Comparison of ENCODE assay signal across 8 mouse cellular contexts in genomic region chr16:37789015-37789381, GRCm38 (mm10). TPM values are rescaled to one million over a fixed set of nuclear protein-coding genes. Genes with fewer than 3 reads are reported as not detected.
DNase-seq lines count a peak whose midpoint lies in the region; ATAC-seq and TF ChIP-seq lines count a peak whose summit lies in the region.

No protein-coding gene starts in this region.

- H3K9ac ChIP-seq in heart, embryonic 13.5 days: peak overlapping the region; percentile 70
- no peak overlapping the region for H3K9ac ChIP-seq in limb, embryonic 14.5 days (ENCODE audit: low read depth, low read length, severe bottlenecking)

- H3K36me3 ChIP-seq in heart, embryonic 13.5 days: peaks cover 59% of the 10 kb centered on the region
- peaks cover 53% of the 10 kb centered on the region for H3K36me3 ChIP-seq in limb, embryonic 14.5 days (ENCODE audit: control insufficient read depth, insufficient read depth, low read length)

- no peaks in the 10 kb centered on the region for H3K27me3 ChIP-seq in heart, embryonic 13.5 days (replicated peaks)
- no peaks in the 10 kb centered on the region for H3K27me3 ChIP-seq in limb, embryonic 14.5 days (ENCODE audit: control insufficient read depth, insufficient read depth, low read length)

- WGBS in heart, embryonic 13.5 days: 36% methylated on average over 6 of the region's 6 CpGs
- WGBS in limb, embryonic 14.5 days: 61% methylated on average over 6 of the region's 6 CpGs

- no peak overlapping the region for H3K4me3 ChIP-seq in brown adipose tissue, adult 24 weeks (ENCODE audit: insufficient read depth, low read depth, low read length)
- H3K4me3 ChIP-seq in heart, embryonic 13.5 days: no peak overlapping the region
- no peak overlapping the region for H3K4me3 ChIP-seq in limb, embryonic 14.5 days (replicated peaks; ENCODE audit: low read length)

- H3K9me3 ChIP-seq in heart, embryonic 13.5 days: no peaks in the 10 kb centered on the region
- H3K9me3 ChIP-seq in limb, embryonic 14.5 days (ENCODE audit: control insufficient read depth, low read length): no peaks in the 10 kb centered on the region

- peak; percentile 55 for DNase-seq in 3134 (ENCODE audit: extremely low read depth, insufficient read length, low spot score)
- peak; percentile 44 for DNase-seq in limb, embryonic 14.5 days (ENCODE audit: low spot score)
- DNase-seq in cerebellum, adult 11-12 months: no peak
- DNase-seq in kidney, adult 11 months: no peak
- DNase-seq in cerebellum, adult 8-10 months: no peak

- peak overlapping the region; percentile 39 for H3K4me2 ChIP-seq in heart, embryonic 13.5 days
- H3K4me2 ChIP-seq in limb, embryonic 14.5 days (replicated peaks; ENCODE audit: low read depth, low read length, severe bottlenecking): peak overlapping the region; percentile 38; the same call in 1 of the 2 replicates

- no peak for ATAC-seq in heart, embryonic 13.5 days (ENCODE audit: extremely low read depth, insufficient number of reproducible peaks, low FRiP score, low TSS enrichment)
- no peak for ATAC-seq in limb, embryonic 14.5 days (ENCODE audit: low FRiP score, low read depth)
- no peak for ATAC-seq in megakaryocyte-erythroid progenitor cell, adult 5-6 weeks (replicated peaks; ENCODE audit: low FRiP score, low TSS enrichment, poor library complexity, severe bottlenecking)

- peak overlapping the region; percentile 62; the same call in 1 of the 2 replicates for H3K27ac ChIP-seq in brown adipose tissue, adult 24 weeks (replicated peaks; ENCODE audit: low read depth, low read length)
- peak overlapping the region; percentile 96 for H3K27ac ChIP-seq in heart, embryonic 13.5 days (replicated peaks)
- H3K27ac ChIP-seq in limb, embryonic 14.5 days (replicated peaks; ENCODE audit: low read depth, low read length): peak overlapping the region; percentile 86

- no peak for TF ChIP-seq POLR2A in limb, embryonic 14.5 days (IDR thresholded peaks at IDR 0.05; ENCODE audit: borderline replicate concordance, extremely low read depth, insufficient read depth, insufficient read length)

- peaks cover 6% of the 10 kb centered on the region; the same call in 1 of the 2 replicates for H3K4me1 ChIP-seq in brown adipose tissue, adult 24 weeks (ENCODE audit: control insufficient read depth, insufficient read depth, insufficient read length, low read length)
- H3K4me1 ChIP-seq in heart, embryonic 13.5 days: peaks cover 95% of the 10 kb centered on the region
- H3K4me1 ChIP-seq in limb, embryonic 14.5 days (ENCODE audit: control insufficient read depth, insufficient read depth, low read length): peaks cover 70% of the 10 kb centered on the region

RNA-seq across cellular contexts. Expression of gene Fstl1, which starts 12.3 kb away (rescaled TPM):
- 26.5 and 46.9 TPM in 2 replicates for polyA plus RNA-seq in brown adipose tissue, adult 24 weeks (2012; ENCODE audit: insufficient read depth, insufficient read length, missing spikeins)
- 429 and 466 TPM in 2 replicates for polyA plus RNA-seq in heart, embryonic 13.5 days (2015; fragmentation: Nextera tagmentation; extraction: Ambion mirVana)
- polyA plus RNA-seq in limb, embryonic 14.5 days (2012; rRNA removed): 478 and 520 TPM in 2 replicates
- polyA plus RNA-seq in limb, embryonic 14.5 days (2014; fragmentation: Nextera tagmentation; extraction: Ambion mirVana): 865 and 910 TPM in 2 replicates
- total RNA-seq in megakaryocyte-erythroid progenitor cell, adult 5-6 weeks (2014; fragmentation: Nextera tagmentation): 2.1 TPM in 1 of 2 replicates, not detected in the other
- 0.23 and 0.42 TPM in 2 replicates for total RNA-seq in megakaryocyte-erythroid progenitor cell, adult 5-6 weeks (2017)

Comparison
In these comparisons a context has a peak if more than half of its experiments do, and no peak if none do; other contexts are left out.
1. DNase-seq: peak in 3134 (single experiment) and limb, embryonic 14.5 days (single experiment); none in cerebellum, adult 11-12 months (single experiment), kidney, adult 11 months (single experiment) and cerebellum, adult 8-10 months (single experiment).
2. Peak in every context shown above with its lines, with median percentiles within 50 percentile points of each other: H3K27ac ChIP-seq.